Mouse (Mus musculus) embryonic facial prominence, embryonic 12.5 days (tissue): ENCODE results near the gene Sfxn3. TPM values are rescaled to one million over a fixed set of nuclear protein-coding genes. Genes with fewer than 3 reads are reported as not detected.
A peak's percentile ranks its signal among the peaks of the same experiment; 100 is the strongest.

Experiments used
- ATAC-seq: fragments of 200-750 bp; cut with Nextera tagmentation; 2 replicates; pipeline ENCODE4 v1.8.0; 2017; ENCODE audit not compliant: insufficient number of reproducible peaks, insufficient read depth, low FRiP score, low TSS enrichment
- H3K27ac ChIP-seq: fragments of 300-500 bp; sonication (generic); 2 replicates; pipeline ENCODE4 v1.5.1; 2016; ENCODE audit warnings: mild to moderate bottlenecking
- H3K27me3 ChIP-seq: fragments of 300-500 bp; sonication (generic); 2 replicates; pipeline ENCODE4 v1.6.1; 2016; ENCODE audit warnings: mild to moderate bottlenecking, moderate library complexity
- H3K36me3 ChIP-seq: fragments of 300-500 bp; sonication (generic); 2 replicates; pipeline ENCODE4 v1.6.1; 2016; ENCODE audit warnings: mild to moderate bottlenecking
- H3K4me1 ChIP-seq: fragments of 300-500 bp; sonication (generic); 2 replicates; pipeline ENCODE4 v1.6.1; 2016
- H3K4me2 ChIP-seq: fragments of 300-500 bp; sonication (generic); replicated peaks from 2 replicates; pipeline ENCODE4 v1.6.1; 2016; ENCODE audit warnings: mild to moderate bottlenecking, moderate library complexity
- H3K4me3 ChIP-seq: fragments of 300-500 bp; sonication (generic); 2 replicates; pipeline ENCODE4 v1.5.1; 2016; ENCODE audit warnings: mild to moderate bottlenecking
- H3K9ac ChIP-seq: fragments of 300-500 bp; sonication (generic); 2 replicates; pipeline ENCODE4 v1.6.1; 2016; ENCODE audit warnings: mild to moderate bottlenecking, moderate library complexity
- H3K9me3 ChIP-seq: fragments of 300-500 bp; sonication (generic); 2 replicates; pipeline ENCODE4 v1.6.1; 2016; ENCODE audit warnings: mild to moderate bottlenecking, moderate library complexity
- whole genome bisulfite sequencing: fragments of 180-500 bp; shearing (Covaris S2); methylation state at CpG from one replicate; pipeline ENCODE4 v1.1.7; 2016; 5-methylcytosine and 5-hydroxymethylcytosine counted together
- polyA plus RNA-seq: library from polyadenylated mRNA; unstranded; fragments of >200 nt; fragmentation: Nextera tagmentation; extraction: Ambion mirVana; gene quantifications from 2 replicates; pipeline ENCODE4 v1.2.1, GENCODE M21; 2016

Gene Sfxn3
- polyA plus RNA-seq, 1 experiment from 2014 or later, result 24.3 TPM

DNA sequence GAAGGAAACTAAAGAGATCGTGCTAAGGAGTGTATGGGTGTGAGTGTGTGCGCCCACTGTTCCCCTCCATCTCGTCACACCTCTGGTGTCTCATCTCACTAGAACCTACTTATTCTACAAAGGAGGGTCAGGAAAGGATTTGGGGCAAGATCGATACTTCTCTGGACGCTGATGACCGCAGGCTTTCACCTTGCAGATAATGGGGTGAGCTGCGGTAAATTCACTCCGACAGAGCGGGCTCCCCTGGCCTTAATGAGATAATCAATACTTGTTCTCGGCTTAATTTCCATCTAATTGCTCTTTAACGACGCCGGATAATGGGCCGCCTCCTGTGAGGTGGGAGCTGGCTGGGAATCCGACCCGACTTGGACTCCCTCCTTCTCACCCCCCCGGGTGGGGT is 19.9 kb downstream of the Sfxn3 start:
- Histone ChIP-seq H3K4me1 (0 out of 2 replicates have a peak, but pooled peaks cover 4% of the 10 kb centered on the region), H3K27ac (no peak overlapping the region), H3K4me3 (no peak overlapping the region), H3K27me3 (peaks cover 62% of the 10 kb centered on the region), H3K36me3 (no peaks in the 10 kb centered on the region), H3K9me3 (no peaks in the 10 kb centered on the region), H3K4me2 (no peak overlapping the region), H3K9ac (no peak overlapping the region)
- WGBS, result 14% methylated on average over 17 of the region's 17 CpGs
- ATAC-seq, result no peak

DNA sequence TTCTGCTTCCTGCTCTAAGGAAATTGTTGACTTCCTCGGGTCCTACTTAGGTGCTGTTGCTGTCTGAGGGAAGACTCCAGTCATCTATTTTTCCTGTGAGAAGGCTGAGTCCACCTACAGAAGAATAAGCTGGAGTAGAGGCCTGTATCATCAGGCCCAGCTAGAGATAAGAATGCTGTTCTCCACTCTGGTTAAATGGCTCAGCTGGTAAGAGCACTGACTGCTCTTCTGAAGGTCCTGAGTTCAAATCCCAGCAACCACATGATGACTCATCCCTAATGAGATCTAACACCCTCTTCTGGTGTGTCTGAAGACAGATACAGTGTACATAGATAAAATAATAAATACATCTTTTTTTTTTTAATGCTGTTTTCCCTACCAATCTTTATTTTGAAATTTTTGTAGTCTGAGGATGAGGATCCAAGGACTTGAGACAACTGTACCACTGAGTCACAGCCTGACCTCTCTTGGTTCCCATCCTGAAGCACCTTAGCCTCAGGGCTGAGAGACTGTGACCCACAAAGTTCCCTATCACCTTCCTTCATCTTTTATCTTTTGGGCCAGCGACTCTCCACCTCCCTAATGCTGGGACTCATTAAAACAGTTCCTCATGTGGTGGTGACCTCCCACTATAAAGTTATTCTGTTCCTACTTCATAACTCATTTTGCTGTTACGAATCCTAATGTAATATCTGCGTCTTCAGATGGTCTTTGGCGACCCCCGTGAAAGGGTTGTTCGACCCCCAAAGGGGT is 20.6 kb downstream of the Sfxn3 start:
- H3K27me3 ChIP-seq, result peaks cover 62% of the 10 kb centered on the region

DNA sequence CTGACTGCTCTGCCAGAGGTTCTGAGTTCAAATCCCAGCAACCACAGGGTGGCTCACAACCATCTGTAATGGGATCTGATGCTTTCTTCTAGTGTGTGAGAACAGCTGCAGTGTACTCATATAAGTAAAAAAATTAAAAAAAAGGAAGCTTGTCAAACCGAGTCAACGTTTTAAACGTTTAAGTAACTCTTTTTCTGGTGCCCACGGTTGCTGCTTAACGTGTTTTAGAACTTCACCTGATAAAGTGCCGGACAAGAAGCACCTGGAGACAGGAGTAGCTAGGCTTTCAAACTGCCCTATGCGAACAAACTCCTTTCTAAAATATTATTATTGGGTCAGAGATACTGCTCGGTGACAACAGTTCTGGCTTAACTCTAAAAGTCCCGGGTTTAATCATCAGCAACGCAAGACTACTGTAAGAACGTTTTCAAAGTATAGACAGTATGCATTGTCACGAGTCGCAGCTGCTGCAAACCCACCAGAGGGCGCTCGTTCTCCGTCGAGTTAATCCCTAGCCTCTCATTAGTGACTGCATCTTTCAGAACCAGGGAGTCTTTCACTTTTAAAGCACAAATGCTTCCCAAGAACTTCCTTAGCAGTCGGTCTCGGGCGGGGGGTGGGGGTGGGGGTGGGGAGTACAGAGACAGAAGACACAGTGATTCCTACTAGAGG is 26.7 kb downstream of the Sfxn3 start:
- Histone ChIP-seq H3K36me3 (no peaks in the 10 kb centered on the region), H3K27me3 (peaks cover 44% of the 10 kb centered on the region), H3K4me3 (peak overlapping the region; percentile 59), H3K9me3 (no peaks in the 10 kb centered on the region), H3K27ac (peak overlapping the region; percentile 89), H3K9ac (peak overlapping the region; percentile 64), H3K4me2 (peak overlapping the region; percentile 93), H3K4me1 (peaks cover 35% of the 10 kb centered on the region)
- ATAC-seq, result no peak
- WGBS, result 9% methylated on average over 20 of the region's 20 CpGs

More for the DNA sequence above, 20.6 kb downstream of the Sfxn3 start:
- Histone ChIP-seq H3K4me1 (0 out of 2 replicates have a peak, but pooled peaks cover 4% of the 10 kb centered on the region), H3K9me3 (no peaks in the 10 kb centered on the region), H3K4me3 (no peak overlapping the region), H3K4me2 (no peak overlapping the region), H3K9ac (no peak overlapping the region), H3K36me3 (no peaks in the 10 kb centered on the region), H3K27ac (no peak overlapping the region)
- WGBS, result 75% methylated on average over 7 of the region's 7 CpGs
- no peak for ATAC-seq

DNA sequence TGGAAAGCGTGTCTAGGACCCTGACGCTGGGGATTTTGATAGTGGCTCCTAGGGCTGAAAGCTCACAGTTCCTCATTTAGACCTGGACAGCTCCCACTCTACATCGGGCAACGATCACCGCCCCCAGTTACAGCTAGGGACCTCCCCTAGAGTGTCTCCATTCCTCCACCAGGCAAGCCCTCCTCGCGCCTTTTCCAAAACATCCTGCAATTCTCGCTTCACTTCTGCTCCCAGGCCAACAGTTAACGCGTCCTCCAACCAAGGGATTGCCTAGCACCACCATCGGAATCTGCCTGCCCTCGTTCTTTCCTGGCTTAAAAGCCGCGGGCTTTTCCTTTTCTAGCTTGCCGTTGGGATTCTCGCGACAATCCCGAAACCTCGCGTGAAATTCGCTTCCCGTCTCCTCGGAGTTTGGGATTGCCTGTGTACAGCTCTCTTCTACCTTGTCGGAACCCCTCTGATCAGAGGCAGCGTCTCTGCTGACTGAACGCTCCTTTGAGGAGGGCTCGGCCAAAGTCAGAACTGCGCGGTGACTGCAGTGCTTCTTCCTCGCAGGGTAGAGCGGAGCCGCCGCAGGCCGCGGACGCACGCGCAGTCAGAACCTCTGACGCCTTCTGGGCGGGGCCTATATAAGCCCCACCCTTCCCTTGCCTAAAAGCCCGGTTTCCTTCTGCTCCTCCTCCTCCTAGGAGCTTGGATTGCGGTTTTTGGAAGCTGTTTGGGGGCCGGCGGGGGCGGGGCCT is 27.4 kb downstream of the Sfxn3 start, which contains the start of gene Kazald1:
Gene Kazald1 (plus strand): TSS at position 662 of the 743 bp plus-strand sequence.
- H3K27me3 ChIP-seq, result peaks cover 46% of the 10 kb centered on the region
- H3K27ac ChIP-seq, result peak within 1 kb of the TSS; percentile 89
- H3K9me3 ChIP-seq, result no peaks in the 10 kb centered on the region
- H3K4me3 ChIP-seq, result peak within 1 kb of the TSS; percentile 59
- H3K36me3 ChIP-seq, result no peaks in the 10 kb centered on the region
- peak; percentile 43; the same call in 1 of the 2 replicates for ATAC-seq
- H3K4me1 ChIP-seq, result peaks cover 43% of the 10 kb centered on the region
- whole genome bisulfite sequencing, result under 1% methylated on average over 45 of the region's 45 CpGs
- H3K4me2 ChIP-seq, result peak within 1 kb of the TSS; percentile 93
- peak within 1 kb of the TSS; percentile 64 for H3K9ac ChIP-seq

DNA sequence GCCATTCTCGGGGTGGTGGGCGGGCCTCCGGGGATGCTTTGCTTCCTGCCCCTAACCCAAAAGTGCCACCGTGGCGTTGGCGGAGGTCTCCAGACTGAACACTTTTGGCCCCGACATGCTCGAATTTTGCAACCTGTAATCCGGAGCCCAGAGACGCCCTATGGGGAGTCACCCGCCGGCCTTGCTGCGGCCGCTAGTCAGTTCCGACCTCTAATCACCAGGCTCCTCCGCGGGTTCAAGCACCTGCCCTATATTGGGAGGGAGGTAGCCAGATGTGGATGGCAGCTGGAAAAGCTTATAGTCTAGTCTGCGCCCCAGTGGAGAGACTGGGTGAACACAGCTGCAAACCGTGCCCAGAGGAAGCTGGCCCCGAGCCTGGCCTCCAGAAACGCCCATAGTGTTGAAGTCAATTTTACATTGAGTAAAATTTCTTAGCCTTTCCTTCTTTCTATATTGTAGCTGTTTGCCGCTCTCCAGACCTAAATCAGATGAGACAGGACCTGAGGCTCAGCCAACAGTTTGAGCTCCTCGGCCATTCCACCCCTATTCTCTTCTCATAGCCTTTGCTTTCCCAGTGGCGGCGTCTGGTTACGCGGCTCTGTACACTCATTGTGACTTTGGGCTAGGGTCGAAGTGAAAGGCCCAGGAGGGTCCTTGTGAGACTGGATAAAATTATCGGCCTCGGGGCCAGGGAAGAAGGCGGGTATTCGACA is 28.2 kb downstream of the Sfxn3 start:
- no peaks in the 10 kb centered on the region for H3K36me3 ChIP-seq
- H3K4me3 ChIP-seq, result peak overlapping the region; percentile 59
- H3K4me2 ChIP-seq, result peak overlapping the region; percentile 93
- WGBS, result 1% methylated on average over 32 of the region's 32 CpGs
- H3K27ac ChIP-seq, result peak overlapping the region; percentile 89
- no peaks in the 10 kb centered on the region for H3K9me3 ChIP-seq
- H3K27me3 ChIP-seq, result peaks cover 51% of the 10 kb centered on the region
- peak overlapping the region; percentile 64 for H3K9ac ChIP-seq
- peaks cover 50% of the 10 kb centered on the region for H3K4me1 ChIP-seq
- ATAC-seq, result 0 out of 2 replicates have a peak, but pooled peaks have one; percentile 16

DNA sequence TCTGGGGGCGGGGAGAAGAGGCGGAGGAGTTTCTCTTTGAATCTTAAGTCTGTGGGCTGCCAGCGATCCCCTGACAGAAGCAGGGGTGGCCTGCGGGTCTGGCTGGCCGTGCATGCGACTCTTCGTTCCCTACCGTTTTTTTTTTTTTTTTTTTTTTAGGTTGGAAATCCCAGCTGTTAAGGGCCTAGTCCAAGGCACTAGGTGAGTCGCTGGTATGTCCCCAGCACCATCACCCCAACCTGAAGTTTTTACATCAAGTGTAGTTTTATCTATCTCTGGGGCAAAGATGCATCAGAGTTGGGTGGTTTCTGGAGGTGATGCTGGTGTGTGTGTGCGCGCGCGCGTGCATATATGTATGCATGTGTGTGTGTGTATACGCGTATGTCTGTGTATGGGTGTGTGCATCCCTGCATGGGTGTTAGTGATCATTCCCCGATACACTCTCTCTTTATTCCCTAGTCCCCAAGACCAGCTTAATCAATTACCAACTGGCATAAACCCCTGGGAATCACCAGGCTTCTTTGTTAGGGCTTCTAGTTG is 28.8 kb downstream of the Sfxn3 start:
- no peak for ATAC-seq
- Histone ChIP-seq H3K9me3 (no peaks in the 10 kb centered on the region), H3K9ac (no peak overlapping the region; the same call in 1 of the 2 replicates), H3K27ac (peak overlapping the region; percentile 60; the same call in 1 of the 2 replicates), H3K4me3 (peak overlapping the region; percentile 59), H3K4me1 (peaks cover 56% of the 10 kb centered on the region), H3K4me2 (peak overlapping the region; percentile 93), H3K27me3 (peaks cover 53% of the 10 kb centered on the region), H3K36me3 (no peaks in the 10 kb centered on the region)
- WGBS, result 7% methylated on average over 17 of the region's 17 CpGs

DNA sequence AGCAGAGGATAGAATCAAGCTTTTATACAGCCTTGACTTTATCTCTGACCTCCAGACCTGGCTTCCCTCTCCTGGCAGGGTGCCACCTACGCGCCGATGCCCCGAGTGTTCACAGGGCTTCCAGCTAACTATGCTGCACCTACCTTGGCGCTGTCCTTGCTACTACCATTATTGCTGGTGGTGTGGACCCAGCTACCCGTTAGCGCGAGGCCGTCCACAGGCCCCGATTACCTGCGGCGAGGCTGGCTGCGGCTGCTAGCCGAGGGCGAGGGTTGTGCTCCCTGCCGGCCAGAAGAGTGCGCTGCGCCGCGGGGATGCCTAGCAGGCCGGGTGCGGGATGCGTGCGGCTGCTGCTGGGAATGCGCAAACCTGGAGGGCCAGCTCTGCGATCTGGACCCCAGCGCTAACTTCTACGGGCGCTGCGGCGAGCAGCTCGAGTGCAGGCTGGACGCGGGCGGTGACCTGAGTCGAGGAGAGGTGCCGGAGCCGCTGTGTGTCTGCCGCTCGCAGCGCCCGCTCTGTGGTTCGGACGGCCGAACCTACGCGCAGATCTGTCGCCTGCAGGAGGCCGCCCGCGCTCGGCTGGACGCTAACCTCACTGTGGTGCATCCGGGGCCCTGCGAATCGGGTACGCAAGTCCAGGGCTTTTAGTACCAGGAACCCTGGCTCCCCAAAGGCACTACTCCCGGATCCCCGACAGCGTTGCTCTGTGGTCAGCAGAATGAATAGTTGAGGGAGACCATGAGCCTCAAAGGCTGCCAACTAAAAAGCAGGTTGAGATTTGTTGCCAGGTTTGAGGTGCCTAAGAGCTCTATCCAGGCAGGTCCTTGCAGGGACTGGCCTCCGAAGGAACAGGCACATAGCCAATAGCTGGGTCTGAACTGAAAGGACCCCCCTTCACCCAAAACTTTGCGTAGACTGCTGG is 29.5 kb downstream of the Sfxn3 start:
- ATAC-seq, result no peak
- peak overlapping the region; percentile 59 for H3K4me3 ChIP-seq
- H3K27me3 ChIP-seq, result peaks cover 60% of the 10 kb centered on the region
- H3K4me2 ChIP-seq, result peak overlapping the region; percentile 93
- H3K9ac ChIP-seq, result peak overlapping the region; percentile 45
- peaks cover 58% of the 10 kb centered on the region for H3K4me1 ChIP-seq
- H3K36me3 ChIP-seq, result no peaks in the 10 kb centered on the region
- no peaks in the 10 kb centered on the region for H3K9me3 ChIP-seq
- under 1% methylated on average over 62 of the region's 62 CpGs for WGBS
- no peak overlapping the region for H3K27ac ChIP-seq

DNA sequence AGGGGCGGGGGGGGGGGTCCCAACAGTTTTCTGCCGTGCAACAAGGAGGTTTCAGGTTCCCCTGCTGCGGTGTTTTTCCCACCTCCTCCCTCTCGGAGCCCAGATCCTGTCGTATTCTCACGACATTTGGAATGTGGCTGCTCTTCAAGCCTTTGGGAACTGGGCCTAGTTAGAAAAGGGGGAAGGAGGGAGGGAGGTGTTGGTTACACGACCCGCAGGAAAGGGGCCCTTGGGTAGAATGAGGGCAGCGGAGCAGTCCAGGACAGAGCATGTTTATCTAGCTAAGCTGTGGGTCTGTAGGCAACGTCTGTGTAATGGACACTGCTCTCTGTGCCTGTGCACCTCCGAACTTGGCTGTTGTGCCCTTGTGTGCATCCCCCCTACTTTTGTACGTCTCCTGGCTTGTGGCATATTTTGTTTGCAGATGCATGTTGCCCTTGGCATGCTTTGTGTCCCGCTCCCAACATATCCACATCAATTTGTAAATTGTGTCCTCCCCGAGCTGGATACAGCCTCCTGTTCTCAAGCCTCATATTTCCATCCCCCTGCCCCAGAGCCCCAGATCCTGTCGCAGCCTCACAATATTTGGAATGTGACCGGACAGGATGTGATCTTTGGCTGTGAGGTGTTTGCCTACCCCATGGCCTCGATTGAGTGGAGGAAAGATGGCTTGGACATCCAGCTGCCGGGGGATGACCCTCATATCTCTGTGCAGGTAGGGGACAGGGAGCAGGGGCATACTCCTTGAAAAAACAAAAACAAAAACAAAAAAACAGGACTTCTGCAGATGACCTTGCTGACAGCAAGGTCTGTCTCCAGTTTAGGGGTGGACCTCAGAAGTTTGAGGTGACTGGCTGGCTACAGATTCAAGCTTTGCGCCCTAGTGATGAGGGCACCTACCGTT is 30.7 kb downstream of the Sfxn3 start:
- Histone ChIP-seq H3K4me1 (peaks cover 58% of the 10 kb centered on the region), H3K4me3 (peak overlapping the region; percentile 59; the same call in 1 of the 2 replicates), H3K9ac (0 out of 2 replicates have a peak overlapping the region, but pooled peaks have one; percentile 45), H3K27ac (no peak overlapping the region), H3K27me3 (peaks cover 63% of the 10 kb centered on the region), H3K9me3 (no peaks in the 10 kb centered on the region), H3K4me2 (peak overlapping the region; percentile 93), H3K36me3 (no peaks in the 10 kb centered on the region)
- no peak for ATAC-seq
- WGBS, result 6% methylated on average over 20 of the region's 20 CpGs

DNA sequence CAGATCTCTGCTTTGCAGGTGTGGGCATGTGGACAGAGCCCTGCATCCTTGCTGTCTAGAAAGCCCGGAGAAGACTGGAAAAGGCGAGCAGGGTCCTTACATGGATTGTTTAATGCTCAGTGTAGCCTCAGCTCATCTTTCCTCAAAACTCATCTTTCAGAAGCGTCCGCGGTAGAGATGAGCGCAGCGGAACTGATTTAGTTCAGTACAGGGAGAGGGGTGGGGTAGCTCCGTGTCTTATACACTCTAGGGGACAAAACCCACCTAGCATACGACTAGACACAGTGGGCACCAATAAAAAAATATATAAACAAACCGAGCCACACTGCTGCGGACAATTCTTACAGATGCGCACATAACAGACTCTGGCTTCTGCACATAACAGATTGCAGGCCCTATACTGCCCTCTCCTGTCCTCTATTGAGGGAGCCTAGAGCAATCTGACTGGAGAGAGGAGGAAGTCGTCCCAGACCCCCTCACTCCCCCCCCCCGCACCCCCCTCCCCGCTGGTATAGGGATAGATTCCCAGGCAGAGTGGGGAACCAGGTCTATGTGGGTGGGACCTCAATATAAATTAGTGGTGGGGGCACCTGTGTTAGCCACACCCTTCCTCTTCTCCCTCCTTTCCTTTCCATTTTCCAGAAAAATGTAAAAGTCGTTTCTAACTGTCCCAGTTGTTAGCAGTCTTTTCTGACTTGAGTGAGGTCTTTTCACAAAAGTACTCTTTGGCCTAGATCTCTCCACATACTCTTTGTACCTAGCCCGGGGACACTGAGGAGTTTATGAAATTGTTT is 31.9 kb downstream of the Sfxn3 start:
- no peak overlapping the region for H3K9ac ChIP-seq
- H3K27ac ChIP-seq, result peak overlapping the region; percentile 46; the same call in 1 of the 2 replicates
- H3K4me3 ChIP-seq, result peak overlapping the region; percentile 28
- no peak for ATAC-seq
- peaks cover 66% of the 10 kb centered on the region for H3K27me3 ChIP-seq
- H3K4me2 ChIP-seq, result peak overlapping the region; percentile 62
- 9% methylated on average over 15 of the region's 17 CpGs for WGBS
- no peaks in the 10 kb centered on the region for H3K9me3 ChIP-seq
- H3K36me3 ChIP-seq, result no peaks in the 10 kb centered on the region
- peaks cover 58% of the 10 kb centered on the region for H3K4me1 ChIP-seq
